Mouse (Mus musculus) splenic B cell, adult 2 months (primary cell): ENCODE results near the gene Kif16b.

Experiments used
- DNase-seq: peaks from one replicate; pipeline ENCODE4 v3.0.0-alpha.2; 2011; ENCODE audit warnings: low read depth, low spot score
- H3K27me3 ChIP-seq: 2 replicates; pipeline ENCODE4 v1.6.1; 2012; ENCODE audit warnings: mild to moderate bottlenecking, low read length, moderate library complexity, mixed read lengths; ENCODE audit not compliant: control insufficient read depth, poor library complexity, insufficient read depth, severe bottlenecking
- H3K36me3 ChIP-seq: 2 replicates; pipeline ENCODE4 v1.6.1; 2012; ENCODE audit warnings: mild to moderate bottlenecking, low read length, moderate library complexity, mixed read lengths; ENCODE audit not compliant: control insufficient read depth, poor library complexity, insufficient read depth, severe bottlenecking

Gene Kif16b

DNA sequence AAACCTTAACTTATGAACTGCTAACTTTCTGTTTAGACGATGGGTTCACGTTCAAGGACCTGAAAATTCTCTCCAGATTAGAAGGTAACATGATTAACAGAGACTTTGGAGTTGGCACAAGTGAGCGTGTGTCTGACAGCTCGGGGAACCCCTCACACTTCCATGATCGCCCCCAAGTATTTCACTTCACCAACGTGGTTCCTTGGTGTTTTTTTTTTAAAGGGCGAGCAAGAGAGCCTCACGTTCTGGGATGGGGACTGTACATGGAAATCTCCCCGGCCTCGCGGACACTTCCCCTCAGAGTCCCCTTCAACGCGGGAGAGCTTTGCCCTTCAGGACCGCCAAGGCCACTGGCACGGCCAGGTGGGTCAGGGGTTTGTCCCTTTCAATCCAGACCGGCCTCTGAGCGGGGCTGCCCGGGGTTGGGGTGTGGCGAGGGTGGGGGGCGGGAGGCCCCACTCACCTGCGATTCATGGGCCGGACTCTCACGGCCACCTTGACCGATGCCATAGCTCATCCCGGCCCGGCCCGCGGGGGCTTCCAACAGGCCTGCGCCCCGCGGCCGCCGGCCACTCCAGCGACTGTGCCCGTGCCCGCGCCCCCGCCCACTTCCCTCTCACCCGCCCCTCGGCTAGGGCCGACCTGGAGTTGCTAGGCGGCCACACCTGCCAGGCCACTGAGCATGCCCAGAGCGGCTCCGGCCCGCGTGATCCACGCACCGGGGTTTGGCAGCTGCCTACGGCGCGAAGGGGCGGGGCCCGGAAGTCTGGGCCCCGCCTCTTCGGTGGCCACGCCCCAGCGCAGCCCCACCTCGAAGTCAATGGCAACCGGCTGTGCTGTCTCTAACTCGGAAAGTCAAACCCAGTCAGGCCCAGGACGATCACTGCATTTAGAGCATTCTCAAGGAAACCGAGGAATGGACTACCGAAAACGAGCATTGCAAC lies at the start of gene Kif16b:
TSS of gene Kif16b (minus strand) at position 670 of the 944 bp plus-strand sequence.
- DNase-seq = peak; percentile 96
- no peaks in the 10 kb centered on the region for H3K27me3 ChIP-seq

DNA sequence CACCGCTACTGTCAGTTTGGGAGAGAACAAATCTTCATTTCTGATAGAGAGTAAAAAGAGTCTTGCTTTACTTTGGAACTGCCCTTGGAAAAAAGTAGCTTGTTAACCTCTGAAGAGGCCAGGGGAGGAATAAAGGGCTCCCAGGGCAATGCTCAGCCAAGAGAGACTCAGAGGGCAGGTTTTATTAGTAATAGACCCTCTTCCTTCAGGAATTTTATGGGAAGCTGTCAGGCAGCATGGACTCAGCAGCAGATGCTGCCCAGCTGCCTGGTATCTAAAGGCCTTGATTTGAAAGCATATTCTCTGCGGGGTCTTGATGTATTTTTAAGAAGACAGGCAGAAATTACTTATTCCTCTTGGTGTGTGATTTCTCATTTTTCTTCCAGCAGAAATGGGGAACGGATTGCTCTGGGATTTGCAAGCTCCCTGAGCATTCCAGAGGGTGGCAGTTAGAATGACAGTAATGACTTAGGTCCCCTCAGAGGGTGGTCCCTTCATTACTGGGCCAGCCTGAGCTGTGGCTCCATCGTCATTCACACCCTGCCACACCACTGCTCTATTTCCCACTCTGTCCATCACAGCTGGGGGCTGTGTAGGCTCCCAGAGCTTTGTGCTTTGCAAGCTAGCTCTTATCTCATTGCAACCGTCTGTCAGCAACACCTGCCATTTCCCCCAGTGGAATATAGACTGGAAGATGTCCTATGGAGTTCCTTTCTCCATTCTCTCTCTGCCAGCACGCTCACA lies 39.7 kb upstream of the Kif16b start:
- Histone ChIP-seq H3K36me3 (no peaks in the 10 kb centered on the region), H3K27me3 (no peaks in the 10 kb centered on the region)
- DNase-seq = no peak

More for the DNA sequence above, at the start of gene Kif16b:
- no peaks in the 10 kb centered on the region for H3K36me3 ChIP-seq

DNA sequence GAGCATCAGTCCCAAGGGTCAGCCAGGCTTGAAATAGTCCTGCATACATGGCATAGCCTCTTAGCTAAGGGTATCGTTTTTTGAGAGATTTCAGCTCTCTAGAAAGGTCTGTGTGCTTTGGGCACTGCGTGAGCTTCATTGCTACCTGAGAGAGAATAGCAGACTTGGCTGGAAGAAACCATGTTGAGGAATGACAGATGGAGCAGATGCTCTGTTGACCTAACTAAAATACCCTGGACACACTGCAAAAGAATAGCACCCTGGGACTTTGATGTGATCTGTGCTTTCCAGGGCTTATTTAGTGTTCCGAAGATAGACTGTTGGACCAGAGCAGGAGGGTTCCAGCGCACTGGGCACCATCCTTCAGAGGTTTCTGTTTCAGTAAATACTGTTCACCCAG lies 29.1 kb upstream of the Kif16b start:
- H3K36me3 ChIP-seq = no peaks in the 10 kb centered on the region
- no peak for DNase-seq
- no peaks in the 10 kb centered on the region for H3K27me3 ChIP-seq

DNA sequence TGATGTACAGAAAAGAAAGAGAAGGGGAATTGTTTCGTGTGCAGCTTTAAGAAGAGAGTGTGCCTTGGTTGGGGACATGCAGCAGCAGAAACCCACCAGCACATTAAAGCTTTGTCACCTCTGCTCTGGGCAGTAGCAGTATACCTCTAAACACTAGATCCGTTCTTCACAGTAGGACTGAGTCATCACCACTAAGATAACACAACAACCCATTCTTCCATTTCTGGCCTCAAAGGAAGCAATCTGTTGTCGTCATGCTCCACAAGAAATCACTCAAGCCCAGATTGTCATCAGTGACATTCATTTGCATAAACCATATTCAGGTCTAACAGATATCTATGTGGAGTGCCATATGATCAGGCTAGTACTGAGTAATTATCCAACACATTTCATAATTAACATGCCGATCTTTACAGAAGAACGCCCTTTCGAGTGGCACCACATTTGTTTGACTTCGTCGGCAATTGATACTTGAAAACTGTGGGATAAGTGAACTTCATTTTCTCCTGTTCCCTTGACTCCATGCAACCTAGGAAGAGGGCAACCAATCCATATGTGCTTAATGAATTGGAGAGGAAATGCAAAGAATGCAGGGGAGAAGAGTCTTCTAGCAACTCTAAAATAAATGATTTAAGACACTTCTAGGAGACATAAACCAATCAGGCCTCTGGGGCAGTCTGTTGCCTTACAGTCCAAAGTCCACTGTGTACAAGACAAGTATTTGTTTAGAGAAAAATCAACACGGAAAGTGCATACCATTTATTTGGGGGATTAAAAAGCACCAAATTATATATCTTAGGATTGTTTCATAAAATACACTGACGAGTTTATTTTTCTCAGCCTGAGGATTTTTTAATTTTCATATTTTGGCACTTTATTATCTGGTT lies 28.1 kb upstream of the Kif16b start:
- Histone ChIP-seq H3K36me3 (no peaks in the 10 kb centered on the region), H3K27me3 (no peaks in the 10 kb centered on the region)
- DNase-seq = no peak

DNA sequence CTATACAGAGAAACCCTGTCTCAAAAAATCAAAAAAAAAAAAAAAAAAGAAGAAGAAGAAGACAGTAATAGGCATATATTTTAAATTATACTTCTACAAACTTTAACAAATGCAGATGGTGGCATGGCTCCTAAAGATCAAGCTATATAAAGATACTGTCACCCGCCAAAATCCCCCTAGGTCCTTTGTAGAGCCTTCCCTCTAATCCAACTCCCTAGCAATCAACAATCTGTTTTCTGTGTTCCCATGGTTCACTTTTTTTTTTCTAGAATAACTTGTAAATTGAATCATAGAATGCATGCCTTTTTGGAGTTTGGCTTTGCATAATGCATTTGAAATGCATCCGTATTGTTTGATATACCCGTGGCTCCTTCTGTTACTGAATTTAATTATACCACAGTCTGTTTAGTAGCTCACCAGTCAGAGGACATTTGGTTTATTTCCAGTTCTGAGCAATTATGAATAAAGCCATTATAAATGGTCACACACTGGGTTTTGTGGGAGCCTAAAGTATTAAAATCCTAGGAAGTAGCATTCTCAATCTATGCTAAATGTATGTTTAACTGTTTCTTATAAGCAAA lies 9.6 kb upstream of the Kif16b start:
- no peak for DNase-seq
- Histone ChIP-seq H3K36me3 (no peaks in the 10 kb centered on the region), H3K27me3 (no peaks in the 10 kb centered on the region)

DNA sequence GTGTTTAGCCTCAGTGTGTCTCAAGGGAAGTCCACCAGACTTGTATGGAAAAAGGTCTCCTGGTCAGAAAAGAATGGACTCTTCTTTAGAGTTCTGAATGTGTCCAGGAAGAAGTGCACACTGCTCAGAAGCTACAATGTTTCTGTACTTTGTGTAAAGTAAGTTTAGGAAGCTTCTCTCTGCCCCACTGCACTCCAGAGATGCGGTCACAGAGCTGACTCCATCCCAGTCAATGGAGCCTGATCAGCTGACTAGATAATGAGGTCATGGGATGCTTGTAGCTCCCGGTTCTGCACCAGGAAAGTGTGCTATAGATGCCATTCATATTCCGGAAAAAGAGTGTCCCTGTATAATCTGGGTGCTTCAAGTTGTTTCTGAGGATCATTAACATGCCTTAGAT lies 7.9 kb upstream of the Kif16b start:
- no peaks in the 10 kb centered on the region for H3K36me3 ChIP-seq

DNA sequence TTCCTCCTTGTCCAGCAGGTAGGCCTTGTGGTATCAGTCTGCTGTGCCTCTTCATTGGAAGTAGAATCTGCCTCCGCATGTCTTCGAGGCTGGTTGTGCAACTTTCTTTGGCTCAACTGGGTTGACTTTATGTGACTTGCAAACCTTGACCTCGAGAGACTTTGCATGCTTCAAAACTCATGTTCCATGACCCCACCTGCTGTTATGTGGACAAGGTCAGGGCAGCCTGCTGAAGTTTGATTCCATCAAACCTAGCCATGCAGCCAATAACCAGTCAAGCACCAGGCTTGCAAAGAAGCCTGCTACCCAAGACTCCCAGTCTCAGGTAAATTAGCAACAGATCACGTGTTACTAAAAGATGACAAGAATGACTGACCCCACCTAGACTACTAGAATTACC lies 5.7 kb upstream of the Kif16b start:
- no peak for DNase-seq
- Histone ChIP-seq H3K36me3 (no peaks in the 10 kb centered on the region), H3K27me3 (no peaks in the 10 kb centered on the region)

More for the DNA sequence above, 7.9 kb upstream of the Kif16b start:
- H3K27me3 ChIP-seq = no peaks in the 10 kb centered on the region
- DNase-seq = no peak

DNA sequence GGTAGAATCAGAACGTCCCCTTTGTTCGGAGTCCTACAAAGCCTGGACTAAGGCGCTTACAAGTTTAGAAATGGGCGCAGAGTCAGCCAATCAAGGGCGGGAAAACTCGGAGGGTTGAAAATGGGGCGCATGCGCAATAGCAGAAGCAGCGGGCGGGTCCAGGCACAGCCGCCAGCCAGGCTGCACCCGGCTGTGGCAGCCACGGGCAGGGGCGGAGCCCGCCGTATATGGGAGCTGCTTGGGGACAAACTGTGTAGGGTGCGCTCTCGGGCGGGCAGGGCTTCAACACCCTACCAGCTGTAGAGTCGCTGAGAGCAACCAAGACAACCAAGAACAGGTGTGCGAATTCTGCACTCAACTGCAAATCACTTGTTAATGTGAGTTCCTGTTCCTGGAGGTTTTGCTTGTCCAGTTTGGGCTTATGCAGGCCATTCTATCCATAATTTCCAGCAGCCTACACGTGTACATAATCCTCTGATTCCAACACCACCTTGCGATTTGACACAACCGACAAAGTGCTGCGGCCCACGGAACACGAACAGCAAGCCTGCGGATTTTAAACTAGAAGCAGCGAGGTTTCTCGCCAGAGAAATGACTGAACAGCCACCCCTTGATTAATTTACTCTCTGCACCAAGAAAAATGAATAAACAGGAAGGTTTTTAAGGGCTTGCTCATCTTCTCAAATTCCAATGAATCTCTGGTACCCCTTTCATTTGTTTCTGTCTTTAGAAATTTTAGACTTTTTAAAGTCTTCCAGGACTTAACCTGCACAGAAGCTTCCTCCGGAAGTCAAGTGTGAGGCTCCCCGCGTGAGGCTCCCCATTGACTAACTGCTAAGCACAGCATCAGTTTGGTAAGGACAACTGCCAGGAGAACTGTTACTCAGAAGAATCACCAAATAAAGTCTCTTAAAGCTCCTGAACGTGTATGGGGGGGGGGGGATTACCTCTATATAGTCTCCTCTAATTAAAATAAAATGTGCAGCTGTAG lies 1.9 kb upstream of the Kif16b start:
- DNase-seq = peak; percentile 97

DNA sequence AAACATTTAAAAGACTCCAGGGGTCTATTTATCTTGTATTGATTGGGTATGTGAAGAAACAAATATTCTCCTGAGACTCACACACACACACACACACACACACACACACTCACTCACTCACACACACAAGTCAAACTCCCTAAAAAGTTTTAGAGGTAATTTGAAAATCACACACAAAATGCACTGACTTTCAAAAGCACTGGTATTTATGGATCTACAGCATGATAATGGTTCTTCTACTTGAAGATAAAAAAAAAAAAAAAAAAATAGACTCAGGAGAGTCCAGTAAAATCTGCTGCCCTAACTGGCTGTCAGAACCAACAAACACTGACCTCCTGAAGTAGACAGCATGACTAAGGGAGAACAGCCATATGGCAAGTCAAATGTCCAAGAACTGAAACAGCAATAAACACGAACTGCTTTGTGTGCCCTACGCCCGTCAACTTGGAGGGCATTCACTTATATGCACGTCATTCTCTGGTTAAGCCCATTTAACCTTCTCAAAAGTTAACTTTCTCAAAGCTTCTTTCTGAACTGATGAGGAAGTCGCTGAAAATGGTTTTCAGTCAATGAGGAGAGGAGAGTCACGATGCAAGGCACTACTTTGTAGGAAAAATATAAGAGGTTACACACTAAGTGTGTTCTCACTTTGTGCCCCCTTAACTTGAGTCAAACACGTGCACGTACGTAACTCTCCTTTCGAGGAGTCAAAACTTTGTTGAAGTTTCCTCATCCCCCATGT lies 1.0 kb downstream of the Kif16b start:
- Histone ChIP-seq H3K27me3 (no peaks in the 10 kb centered on the region), H3K36me3 (no peaks in the 10 kb centered on the region)
- peak; percentile 29 for DNase-seq

More for the DNA sequence above, 1.9 kb upstream of the Kif16b start:
- H3K36me3 ChIP-seq = no peaks in the 10 kb centered on the region
- no peaks in the 10 kb centered on the region for H3K27me3 ChIP-seq

DNA sequence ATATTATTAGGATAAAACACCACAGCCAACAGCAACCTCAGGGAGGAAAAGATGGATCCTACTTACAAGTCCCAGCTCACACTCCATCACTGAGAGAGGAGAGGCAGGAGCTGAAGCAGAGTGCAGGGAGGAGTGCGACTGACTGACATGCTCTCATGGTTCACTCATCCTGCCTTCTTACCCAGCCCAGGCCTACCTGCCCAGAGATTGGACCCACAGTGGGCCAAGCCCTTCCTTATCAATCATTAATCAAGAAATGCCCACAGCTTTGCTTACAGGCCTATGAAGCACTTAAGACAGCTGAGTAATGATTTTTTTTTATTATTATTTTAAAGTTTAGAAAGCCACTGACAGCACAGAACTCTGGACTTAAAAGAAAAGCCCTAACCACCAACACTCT lies 7.6 kb downstream of the Kif16b start:
- no peaks in the 10 kb centered on the region for H3K36me3 ChIP-seq
- DNase-seq = no peak
- H3K27me3 ChIP-seq = no peaks in the 10 kb centered on the region

DNA sequence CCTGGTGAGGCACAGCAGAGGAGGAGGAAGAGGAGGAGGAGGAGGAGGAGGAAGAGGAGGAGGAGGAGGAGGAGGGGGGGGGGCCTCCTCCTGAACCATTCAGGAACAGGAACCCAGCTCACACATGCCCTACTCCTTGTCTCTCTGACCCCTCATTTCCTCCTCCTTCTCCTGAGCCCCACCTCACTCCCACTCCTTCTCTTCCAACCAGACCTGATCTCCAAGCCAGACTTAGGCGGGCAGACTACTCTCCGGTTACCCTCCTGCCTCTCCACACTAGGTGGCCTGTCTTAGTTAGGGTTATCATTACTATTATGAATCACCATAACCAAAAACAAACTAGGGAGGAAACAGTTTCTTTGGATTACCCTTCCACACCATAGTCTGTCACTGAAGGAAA lies 10.0 kb downstream of the Kif16b start:
- no peak for DNase-seq
- Histone ChIP-seq H3K36me3 (no peaks in the 10 kb centered on the region), H3K27me3 (no peaks in the 10 kb centered on the region)

DNA sequence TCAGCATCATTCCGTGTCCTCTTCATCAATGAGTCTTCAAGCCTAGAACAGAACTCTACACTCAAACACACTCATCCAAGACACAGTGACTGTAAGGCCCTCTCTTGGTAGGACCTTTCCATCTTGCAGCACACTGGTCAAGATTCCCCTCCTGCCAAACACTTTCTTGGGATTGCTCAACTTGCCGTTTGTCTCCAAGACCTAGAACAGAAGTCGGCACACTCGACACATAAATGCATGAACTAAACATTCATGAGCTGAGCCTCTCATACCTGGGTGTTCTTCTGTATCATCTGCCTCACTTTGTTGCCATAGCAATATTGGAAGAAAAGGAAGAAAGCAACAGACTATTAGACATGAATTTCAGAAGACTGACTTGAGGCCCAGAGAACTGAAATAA lies 16.9 kb downstream of the Kif16b start:
- H3K36me3 ChIP-seq = no peaks in the 10 kb centered on the region
- no peak for DNase-seq

DNA sequence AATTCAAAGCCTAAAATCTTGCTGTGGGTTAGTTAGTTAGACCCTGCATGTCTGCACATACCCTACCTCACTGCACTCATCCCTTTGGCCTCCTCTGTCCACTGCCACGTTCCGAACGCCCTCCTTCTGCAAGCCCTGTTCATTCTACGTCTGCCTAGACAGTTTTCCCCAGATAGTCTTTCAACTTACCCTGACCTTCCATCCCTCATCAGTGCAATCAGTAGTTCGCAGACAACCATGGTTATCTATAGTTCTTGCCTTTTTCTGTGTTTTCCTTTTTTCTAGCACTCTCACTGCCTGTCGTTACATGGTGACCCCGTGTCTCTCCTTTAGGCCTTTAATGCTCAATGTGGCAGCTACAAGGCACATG lies 17.7 kb downstream of the Kif16b start:
- no peaks in the 10 kb centered on the region for H3K27me3 ChIP-seq
- no peaks in the 10 kb centered on the region for H3K36me3 ChIP-seq
- DNase-seq = no peak

More for the DNA sequence above, 16.9 kb downstream of the Kif16b start:
- H3K27me3 ChIP-seq = no peaks in the 10 kb centered on the region
